Mouse (Mus musculus) neural tube, postnatal 0 days (tissue): ENCODE results near the gene Zfp760. TPM values are rescaled to one million over a fixed set of nuclear protein-coding genes. Genes with fewer than 3 reads are reported as not detected.

ENCODE experiments used
- polyA plus RNA-seq: library from polyadenylated mRNA; unstranded; fragments of >200 nt; fragmentation: Nextera tagmentation; extraction: Ambion mirVana; gene quantifications from 2 replicates; pipeline ENCODE4 v1.2.1, GENCODE M21; 2015

The Zfp760 gene
- 5.6 and 6.2 TPM in 2 replicates for polyA plus RNA-seq

DNA sequence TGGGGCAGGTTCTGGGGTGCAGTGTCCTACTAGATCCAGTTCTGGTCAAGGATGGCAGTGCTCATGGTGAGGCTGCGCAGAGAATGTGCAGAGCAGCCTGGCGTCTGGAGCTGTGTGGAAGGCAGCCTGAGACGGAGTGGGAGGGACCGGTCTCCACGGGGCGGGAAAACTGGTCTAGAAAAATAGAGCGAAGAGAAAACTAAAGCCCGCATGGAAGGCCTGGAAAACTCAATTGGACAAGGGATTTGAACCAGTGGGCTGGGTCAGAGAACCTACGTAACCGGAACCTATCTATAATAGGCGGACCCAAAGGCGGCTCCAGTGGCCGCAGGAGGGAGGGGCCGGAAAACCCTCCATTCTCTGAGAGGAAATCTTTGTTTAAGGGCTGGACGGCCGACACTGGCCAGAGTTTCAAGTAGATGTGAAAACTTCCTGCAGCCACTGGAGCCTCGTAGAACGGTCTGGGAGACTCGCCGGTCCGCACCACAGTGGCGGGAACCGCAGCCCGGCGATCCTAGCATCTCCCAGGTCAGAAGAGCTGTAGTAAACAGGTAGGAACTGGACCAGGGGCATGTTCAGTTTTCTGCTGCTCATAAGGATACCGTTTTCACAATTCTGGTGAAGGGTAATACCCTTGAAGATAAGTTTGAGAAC is at the start of gene Zfp760:
Zfp760 (plus strand) TSS at position 399 of the 654 bp plus-strand sequence.

DNA sequence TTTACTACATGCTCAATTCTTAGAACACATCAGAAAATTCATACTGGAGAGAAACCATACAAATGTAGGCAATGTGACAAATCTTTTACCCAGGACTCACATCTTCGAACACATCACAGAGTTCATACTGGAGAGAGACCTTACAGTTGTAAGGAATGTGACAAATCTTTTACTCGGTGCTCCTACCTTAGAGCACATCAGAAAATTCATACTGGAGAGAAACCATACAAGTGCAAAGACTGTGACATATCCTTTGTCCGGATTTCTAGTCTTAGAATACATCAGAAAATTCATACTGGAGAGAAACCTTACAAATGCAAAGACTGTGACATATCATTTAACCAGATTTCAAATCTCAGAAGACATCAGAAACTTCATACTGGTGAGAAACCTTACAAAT is 16.0 kb upstream of the Zfp760 start, which contains the start of gene Gm10226:
Gm10226 (plus strand) TSS at position 301 of the 400 bp plus-strand sequence.

DNA sequence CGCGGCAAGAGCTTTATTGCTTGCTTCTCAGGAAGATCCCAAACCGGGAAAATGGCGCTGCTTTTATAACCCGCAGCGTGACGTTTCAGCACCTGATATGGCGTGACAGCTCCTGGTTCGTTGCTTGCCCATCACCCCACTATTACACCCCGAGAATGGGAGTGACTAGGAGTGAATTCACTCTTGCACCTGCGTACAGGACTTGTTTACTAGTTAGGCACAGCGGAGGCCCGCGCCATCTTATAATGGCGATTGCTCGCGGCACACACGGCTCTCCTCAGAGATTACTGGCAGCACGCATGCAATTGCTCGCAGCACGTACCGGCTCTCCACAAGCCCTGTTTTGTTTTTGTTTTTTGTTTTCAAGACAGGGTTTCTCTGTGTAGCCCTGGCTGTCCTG is 23.0 kb downstream of the Zfp760 start, which contains the start of gene Zfp229:
Zfp229 (plus strand) TSS at position 301 of the 400 bp plus-strand sequence.

Other genes starting within 250 kb of the Zfp760 start
- gene Zfp53, start 218.7 kb upstream of the Zfp760 start, polyA plus RNA-seq, result 8.6 TPM in 2 replicates
- gene Zfp52, start 172.2 kb upstream of the Zfp760 start, polyA plus RNA-seq, result 2.8 TPM in 2 replicates
- 13.4 and 13.5 TPM in 2 replicates for gene Zfp948, start 140.7 kb upstream of the Zfp760 start, polyA plus RNA-seq
- 5.3 and 7.3 TPM in 2 replicates for gene Zfp983, start 57.1 kb upstream of the Zfp760 start, polyA plus RNA-seq
- 5.9 and 11.5 TPM in 2 replicates for gene Gm10226, start 15.9 kb upstream of the Zfp760 start, polyA plus RNA-seq
- gene Zfp229, start 23.1 kb downstream of the Zfp760 start, polyA plus RNA-seq, result 8.1 and 8.6 TPM in 2 replicates
- 1.4 and 1.7 TPM in 2 replicates for gene Zfp820, start 138.0 kb downstream of the Zfp760 start, polyA plus RNA-seq
- gene Zfp995, start 202.2 kb downstream of the Zfp760 start, polyA plus RNA-seq, result 5.0 and 6.5 TPM in 2 replicates